ENCODE assay signal across 8 mouse cellular contexts in the genomic region with DNA sequence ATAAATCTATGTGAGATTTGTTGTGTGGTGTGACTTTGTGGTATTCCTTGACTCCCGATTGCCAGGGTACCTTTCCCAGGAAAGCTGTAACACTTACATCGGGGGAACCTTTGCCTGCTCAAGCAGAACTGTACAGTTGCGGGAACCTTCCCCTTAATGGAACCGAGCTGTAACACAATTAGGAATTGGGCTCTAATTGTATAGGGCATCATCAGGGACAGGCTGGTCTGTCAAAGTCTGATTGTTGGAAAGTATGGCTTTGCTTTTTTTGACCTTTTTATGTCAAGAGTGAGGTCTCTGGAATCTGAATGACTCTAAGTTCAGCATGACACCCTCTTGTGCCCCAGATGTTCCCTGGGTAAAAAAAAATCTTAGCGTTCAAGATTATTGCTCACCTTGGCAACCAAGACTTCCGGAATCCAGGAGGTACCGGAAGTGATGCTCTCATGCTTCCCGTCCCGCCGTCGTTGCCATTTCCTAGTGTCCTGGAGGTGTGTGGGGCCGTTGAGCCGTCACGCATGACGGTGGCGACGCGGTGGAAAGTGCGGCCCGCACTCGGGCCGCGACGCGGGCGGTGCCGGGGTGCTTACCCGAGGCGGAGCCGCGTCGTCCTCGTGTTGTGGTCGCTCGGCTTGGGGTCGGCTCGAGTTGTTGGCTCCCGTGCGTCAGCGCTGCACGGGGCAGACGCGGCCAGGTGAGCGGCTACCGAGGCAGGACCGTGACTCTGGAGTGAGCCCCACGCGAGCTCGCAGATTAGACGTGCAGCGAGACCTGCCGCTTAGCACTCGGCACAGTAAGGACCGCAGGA. TPM values are rescaled to one million over a fixed set of nuclear protein-coding genes. Genes with fewer than 3 reads are reported as not detected.
A peak's percentile ranks its signal among the peaks of the same experiment; 100 is the strongest.
DNase-seq lines count a peak whose midpoint lies in the region; ATAC-seq and TF ChIP-seq lines count a peak whose summit lies in the region.

No protein-coding gene starts in this region.

- H3K36me3 ChIP-seq in hindbrain, embryonic 16.5 days (ENCODE audit: control insufficient read depth, insufficient read depth, low read length): peaks cover 2% of the 10 kb centered on the region; the same call in 1 of the 2 replicates

- intact Hi-C loops in left cerebral cortex, adult 2 months (cut with DNase I): no loop called here

- no peaks in the 10 kb centered on the region for H3K27me3 ChIP-seq in hindbrain, embryonic 16.5 days (replicated peaks; ENCODE audit: control insufficient read depth, insufficient read depth, low read length)

- 7% methylated on average over 54 of the region's 54 CpGs for WGBS in hindbrain, embryonic 16.5 days

- H3K4me1 ChIP-seq in hindbrain, embryonic 16.5 days (ENCODE audit: control insufficient read depth, insufficient read depth, low read depth, low read length): peaks cover 8% of the 10 kb centered on the region

- H3K9me3 ChIP-seq in hindbrain, embryonic 16.5 days (ENCODE audit: control insufficient read depth, low read length): no peaks in the 10 kb centered on the region; the same call in 1 of the 2 replicates

- peak; percentile 70 to 90 for DNase-seq in adrenal gland, adult (ENCODE audit: inconsistent age in 2 of 2, low spot score in 1 of 2)
- DNase-seq in embryo, embryonic 10 days (ENCODE audit: low spot score): peak; percentile 87
- peak; percentile 17 to 25 for DNase-seq in gastrocnemius, adult 8-10 months (ENCODE audit: low spot score in 2 of 2)
- DNase-seq in left cerebral cortex, adult 2 months (ENCODE audit: extremely low spot score in 1 of 2, low spot score in 2 of 2): peak; percentile 48 to 67
- DNase-seq in lung, postnatal 4 days: peak; percentile 70 to 74
- DNase-seq in retina, postnatal 1 day: peak; percentile 88
- peak; percentile 71 for DNase-seq in thymus, postnatal 4 days

- H3K27ac ChIP-seq in hindbrain, embryonic 16.5 days (ENCODE audit: low read depth, low read length): peak overlapping the region; percentile 53
- peak overlapping the region; percentile 61 for H3K27ac ChIP-seq in left cerebral cortex, adult 2 months

- peak overlapping the region; percentile 64 for H3K4me3 ChIP-seq in hindbrain, embryonic 16.5 days (ENCODE audit: low read length)
- peak overlapping the region; percentile 87 for H3K4me3 ChIP-seq in left cerebral cortex, adult 2 months

- peak overlapping the region; percentile 89 for H3K4me2 ChIP-seq in hindbrain, embryonic 16.5 days (ENCODE audit: low read length)

- H3K9ac ChIP-seq in hindbrain, embryonic 16.5 days (ENCODE audit: low read depth, low read length): peak overlapping the region; percentile 81

- peak; percentile 96 for ATAC-seq in hindbrain, embryonic 16.5 days

- TF ChIP-seq CTCF in left cerebral cortex, adult 2 months (IDR thresholded peaks at IDR 0.05): no peak

RNA-seq across cellular contexts. Expression of gene Zkscan7, which starts 1.1 kb away (rescaled TPM):
- 1 to 10 TPM; 3.9 to 4.6 (median 4.4) TPM for total RNA-seq in gastrocnemius, adult 8-10 months (2022)
- 3.9 and 4.5 TPM in 2 replicates for polyA plus RNA-seq in hindbrain, embryonic 16.5 days (2015; fragmentation: Nextera tagmentation; extraction: Ambion mirVana)
- 1 to 10 TPM; 5.0 to 5.8 TPM for total RNA-seq in left cerebral cortex, adult 2 months (2021)

RNA-seq across cellular contexts. Expression of gene Zfp445, which starts 20.8 kb away (rescaled TPM):
- 10 to 100 TPM; 24.8 to 35.2 (median 34.0) TPM for total RNA-seq in gastrocnemius, adult 8-10 months (2022)
- 88.3 and 102 TPM in 2 replicates for polyA plus RNA-seq in hindbrain, embryonic 16.5 days (2015; fragmentation: Nextera tagmentation; extraction: Ambion mirVana)
- 100 to 1,000 TPM; 169 to 173 TPM for total RNA-seq in left cerebral cortex, adult 2 months (2021)

RNA-seq across cellular contexts. Expression of gene Zfp105, which starts 36.3 kb away (rescaled TPM):
- under 1 TPM; 0.19 to 0.79 (median 0.52) TPM for total RNA-seq in gastrocnemius, adult 8-10 months (2022)
- polyA plus RNA-seq in hindbrain, embryonic 16.5 days (2015; fragmentation: Nextera tagmentation; extraction: Ambion mirVana): 14.4 and 18.0 TPM in 2 replicates
- total RNA-seq in left cerebral cortex, adult 2 months (2021): 1 to 10 TPM; 7.9 to 8.3 TPM

RNA-seq across cellular contexts. Expression of gene Gm35549, which starts 42.7 kb away (rescaled TPM):
- not detected for total RNA-seq in gastrocnemius, adult 8-10 months (2022)
- 0.63 TPM in 1 of 2 replicates, not detected in the other for polyA plus RNA-seq in hindbrain, embryonic 16.5 days (2015; fragmentation: Nextera tagmentation; extraction: Ambion mirVana)
- not detected for total RNA-seq in left cerebral cortex, adult 2 months (2021)

Comparison
In these comparisons a context has a peak if more than half of its experiments do, and no peak if none do; other contexts are left out.
1. Peak in every context shown above with its lines: DNase-seq, ATAC-seq, H3K4me3 ChIP-seq and H3K27ac ChIP-seq.
2. DNase-seq: peak in every context shown above with its lines; median percentile 88 in retina, postnatal 1 day; 87 in embryo, embryonic 10 days; 80 in adrenal gland, adult; 72 in lung, postnatal 4 days; 71 in thymus, postnatal 4 days; 58 in left cerebral cortex, adult 2 months; 21 in gastrocnemius, adult 8-10 months.
3. RNA of gene Zfp445, which starts 20.8 kb away (total RNA-seq): 169 to 173 TPM in left cerebral cortex, adult 2 months; 24.8 to 35.2 TPM in gastrocnemius, adult 8-10 months; every median in the first group is over 4 times any median in the second.
4. RNA of gene Zfp105, which starts 36.3 kb away (total RNA-seq): 7.9 to 8.3 TPM in left cerebral cortex, adult 2 months; 0.19 to 0.79 TPM in gastrocnemius, adult 8-10 months; every median in the first group is over 4 times any median in the second.